Mouse (Mus musculus): Measurements from ENCODE around the gene Lysmd4. TPM values are rescaled to one million over a fixed set of nuclear protein-coding genes. Genes with fewer than 3 reads are reported as not detected.

Lysmd4 gene
- polyA plus RNA-seq, 1 experiment, result 55.8 TPM

DNA sequence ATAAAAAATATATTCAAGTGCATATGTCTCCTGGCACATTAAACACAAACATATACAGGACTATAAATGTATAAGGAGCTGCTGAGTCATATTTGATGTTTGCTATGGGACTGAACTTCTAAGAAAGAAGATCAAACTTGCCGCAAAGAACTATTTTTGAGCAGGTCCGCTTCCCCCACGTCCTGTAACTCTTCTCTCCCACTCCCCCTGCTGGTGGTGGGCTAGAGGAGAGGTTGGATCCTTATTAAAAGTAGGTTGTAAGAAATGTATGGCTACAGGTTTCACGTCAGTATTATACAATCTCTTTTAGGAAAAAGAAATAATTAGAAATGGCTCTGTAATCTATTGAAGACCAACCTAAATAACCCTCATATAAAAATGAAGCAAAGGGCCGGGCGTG is 131.3 kb downstream of the Lysmd4 start:
- no peak overlapping the region for H3K4me3 ChIP-seq (ENCODE audit: insufficient read depth, low read length)
- H3K4me1 ChIP-seq (ENCODE audit: control insufficient read depth, insufficient read depth, low read length), result no peaks in the 10 kb centered on the region
- H3K27ac ChIP-seq (ENCODE audit: insufficient read depth, low read length), result no peak overlapping the region
- TF ChIP-seq CTCF (IDR thresholded peaks at IDR 0.05; ENCODE audit: extremely low read depth, insufficient read depth, low read length) (peak; percentile 20; the same call in 1 of the 2 replicates), POLR2A (IDR thresholded peaks at IDR 0.05; ENCODE audit: extremely low read depth, insufficient read depth, low read length) (no peak)

DNA sequence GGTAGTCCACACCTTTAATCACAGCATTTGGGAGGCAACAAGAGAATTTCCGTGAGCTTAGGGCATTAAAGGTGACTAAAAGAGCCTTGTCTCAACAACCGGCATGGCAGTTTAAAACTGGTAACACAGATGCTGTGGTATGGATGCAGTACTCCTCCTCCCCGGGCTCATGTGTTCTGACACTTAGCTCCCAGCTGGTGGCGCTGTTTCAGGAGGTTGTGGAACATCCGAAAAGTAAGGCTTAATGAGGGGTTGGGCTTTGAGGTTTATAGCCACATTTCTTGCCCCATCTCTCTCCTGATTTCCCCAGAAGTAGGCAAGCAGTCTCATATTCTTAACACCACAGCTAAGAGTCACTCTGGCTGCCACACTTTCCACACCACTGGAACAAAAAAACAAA is 133.5 kb downstream of the Lysmd4 start:
- TF ChIP-seq POLR2A (IDR thresholded peaks at IDR 0.05; ENCODE audit: extremely low read depth, insufficient read depth, low read length) (no peak), CTCF (IDR thresholded peaks at IDR 0.05; ENCODE audit: extremely low read depth, insufficient read depth, low read length) (no peak)
- Histone ChIP-seq H3K4me3 (ENCODE audit: insufficient read depth, low read length) (no peak overlapping the region), H3K27ac (ENCODE audit: insufficient read depth, low read length) (no peak overlapping the region), H3K4me1 (ENCODE audit: control insufficient read depth, insufficient read depth, low read length) (no peaks in the 10 kb centered on the region)

Other genes starting within 250 kb of the Lysmd4 start
- 60.0 and 60.6 TPM in 2 replicates for gene Mef2a, start 150.3 kb downstream of the Lysmd4 start, polyA plus RNA-seq (2012; rRNA removed)

Data from cortical plate, adult 2 months (tissue).